Mouse (Mus musculus) kidney, adult 2 months (tissue): ENCODE measurements around the gene Srarp.
A peak's percentile ranks its signal among the peaks of the same experiment; 100 is the strongest.

Source experiments
- CTCF ChIP-seq: fragments of 200-500 bp; conservative IDR thresholded peaks from 2 replicates; pipeline ENCODE4 v1.5.1; 2011; ENCODE audit warnings: low read depth, mild to moderate bottlenecking, control low read depth, low read length, moderate library complexity, mixed read lengths; ENCODE audit not compliant: insufficient read depth, insufficient read length
- POLR2A ChIP-seq: fragments of 200-500 bp; IDR thresholded peaks from one replicate; pipeline ENCODE4 v1.6.1; 2011; ENCODE audit warnings: low read depth, low read length, control low read depth

GRCm38 (mm10) chr4:141429847-141430246 lies 6.1 kb downstream of the Srarp start:
- TF ChIP-seq CTCF (peak; percentile 75), POLR2A (no peak)
